Mouse (Mus musculus): Measurements from ENCODE around the gene Pcdh8. TPM values are rescaled to one million over a fixed set of nuclear protein-coding genes. Genes with fewer than 3 reads are reported as not detected.

The Pcdh8 gene
- polyA plus RNA-seq, 1 experiment: 0.72 TPM

- H3K27me3 ChIP-seq (ENCODE audit: control insufficient read depth, insufficient read depth, low read length): no peaks in the 10 kb centered on the region
- H3K4me3 ChIP-seq (ENCODE audit: low read depth, low read length): no peak overlapping the region
- 56% methylated on average over 6 of the region's 6 CpGs for WGBS
- no peak for TF ChIP-seq CTCF (IDR thresholded peaks at IDR 0.05; ENCODE audit: extremely low read depth, insufficient read length, insufficient replicate concordance, low read depth, low read length)
- no peak for TF ChIP-seq POLR2A (IDR thresholded peaks at IDR 0.05; ENCODE audit: low read depth, low read length)
- no peaks in the 10 kb centered on the region for H3K36me3 ChIP-seq (ENCODE audit: control insufficient read depth, insufficient read depth, low read length)
- H3K4me1 ChIP-seq (ENCODE audit: control insufficient read depth, insufficient read depth, insufficient read length, low read length): no peaks in the 10 kb centered on the region
- no peak overlapping the region for H3K27ac ChIP-seq (ENCODE audit: insufficient read depth, low read depth, low read length)
These were observed 37.6 kb downstream of the Pcdh8 start for GRCm38 (mm10) chr14:79733501-79733900.

- no peak for TF ChIP-seq POLR2A (IDR thresholded peaks at IDR 0.05; ENCODE audit: low read depth, low read length)
- no peak for TF ChIP-seq CTCF (IDR thresholded peaks at IDR 0.05; ENCODE audit: extremely low read depth, insufficient read length, insufficient replicate concordance, low read depth, low read length)
- 57% methylated on average over 6 of the region's 6 CpGs for WGBS
- Histone ChIP-seq H3K36me3 (ENCODE audit: control insufficient read depth, insufficient read depth, low read length) (no peaks in the 10 kb centered on the region), H3K27ac (ENCODE audit: insufficient read depth, low read depth, low read length) (no peak overlapping the region), H3K4me1 (ENCODE audit: control insufficient read depth, insufficient read depth, insufficient read length, low read length) (no peaks in the 10 kb centered on the region), H3K27me3 (ENCODE audit: control insufficient read depth, insufficient read depth, low read length) (no peaks in the 10 kb centered on the region), H3K4me3 (ENCODE audit: low read depth, low read length) (no peak overlapping the region)
These were observed 42.3 kb downstream of the Pcdh8 start for GRCm38 (mm10) chr14:79728811-79729210.

GRCm38 (mm10) chr14:79724002-79724681 is 47.0 kb downstream of the Pcdh8 start:
- no peaks in the 10 kb centered on the region for H3K4me1 ChIP-seq (ENCODE audit: control insufficient read depth, insufficient read depth, insufficient read length, low read length)
- no peak overlapping the region for H3K4me3 ChIP-seq (ENCODE audit: low read depth, low read length)
- WGBS: 86% methylated on average over 18 of the region's 18 CpGs
- H3K27me3 ChIP-seq (ENCODE audit: control insufficient read depth, insufficient read depth, low read length): no peaks in the 10 kb centered on the region
- no peaks in the 10 kb centered on the region for H3K36me3 ChIP-seq (ENCODE audit: control insufficient read depth, insufficient read depth, low read length)
- no peak for TF ChIP-seq CTCF (IDR thresholded peaks at IDR 0.05; ENCODE audit: extremely low read depth, insufficient read length, insufficient replicate concordance, low read depth, low read length)
- no peak for TF ChIP-seq POLR2A (IDR thresholded peaks at IDR 0.05; ENCODE audit: low read depth, low read length)
- no peak overlapping the region for H3K27ac ChIP-seq (ENCODE audit: insufficient read depth, low read depth, low read length)

- Histone ChIP-seq H3K4me3 (ENCODE audit: low read depth, low read length) (no peak overlapping the region), H3K27ac (ENCODE audit: insufficient read depth, low read depth, low read length) (no peak overlapping the region), H3K36me3 (ENCODE audit: control insufficient read depth, insufficient read depth, low read length) (no peaks in the 10 kb centered on the region), H3K27me3 (ENCODE audit: control insufficient read depth, insufficient read depth, low read length) (no peaks in the 10 kb centered on the region), H3K4me1 (ENCODE audit: control insufficient read depth, insufficient read depth, insufficient read length, low read length) (no peaks in the 10 kb centered on the region)
- 79% methylated on average over 7 of the region's 7 CpGs for WGBS
- TF ChIP-seq POLR2A (IDR thresholded peaks at IDR 0.05; ENCODE audit: low read depth, low read length) (no peak), CTCF (IDR thresholded peaks at IDR 0.05; ENCODE audit: extremely low read depth, insufficient read length, insufficient replicate concordance, low read depth, low read length) (no peak)
These were observed 48.9 kb downstream of the Pcdh8 start for GRCm38 (mm10) chr14:79722228-79722627.

Other genes with a start within 250 kb of the Pcdh8 start
- 1.2 and 1.7 TPM in 2 replicates for gene Sugt1, start 183.6 kb downstream of the Pcdh8 start, polyA plus RNA-seq (2012; rRNA removed)
- gene Cnmd, start 109.1 kb downstream of the Pcdh8 start, polyA plus RNA-seq (2012; rRNA removed): not detected in 2 replicates
- 86.6 and 91.2 TPM in 2 replicates for gene Olfm4, start 212.8 kb upstream of the Pcdh8 start, polyA plus RNA-seq (2012; rRNA removed)

All from small intestine, adult 2 months (tissue).